Mouse (Mus musculus) limb, embryonic 14.5 days (tissue): Measurements from ENCODE around the gene Gga3. TPM values are rescaled to one million over a fixed set of nuclear protein-coding genes. Genes with fewer than 3 reads are reported as not detected.

Source experiments
- ATAC-seq: fragments of 200-750 bp; cut with Nextera tagmentation; 2 replicates; pipeline ENCODE4 v1.8.0; 2017; ENCODE audit warnings: low read depth, moderate number of reproducible peaks, moderate TSS enrichment; ENCODE audit not compliant: low FRiP score
- DNase-seq: peaks from one replicate; pipeline ENCODE4 v3.0.0-alpha.2; 2015; ENCODE audit warnings: low spot score
- H3K27ac ChIP-seq: fragments of 300-500 bp; sonication (generic); replicated peaks from 2 replicates; pipeline ENCODE4 v1.5.1; 2014; ENCODE audit warnings: low read depth, mild to moderate bottlenecking, low read length, moderate library complexity, mixed read lengths
- H3K27me3 ChIP-seq: fragments of 300-500 bp; sonication (generic); 2 replicates; pipeline ENCODE4 v1.6.1; 2014; ENCODE audit warnings: low read length, mixed read lengths; ENCODE audit not compliant: control insufficient read depth, insufficient read depth
- H3K36me3 ChIP-seq: fragments of 300-500 bp; sonication (generic); 2 replicates; pipeline ENCODE4 v1.6.1; 2014; ENCODE audit warnings: mild to moderate bottlenecking, low read length, moderate library complexity, mixed read lengths; ENCODE audit not compliant: control insufficient read depth, insufficient read depth
- H3K4me1 ChIP-seq: fragments of 300-500 bp; sonication (generic); 2 replicates; pipeline ENCODE4 v1.6.1; 2014; ENCODE audit warnings: antibody characterized with exemption, low read length, mixed read lengths; ENCODE audit not compliant: control insufficient read depth, insufficient read depth
- H3K4me2 ChIP-seq: fragments of 300-500 bp; sonication (generic); replicated peaks from 2 replicates; pipeline ENCODE4 v1.6.1; 2014; ENCODE audit warnings: low read depth, mild to moderate bottlenecking, low read length, moderate library complexity; ENCODE audit not compliant: severe bottlenecking
- H3K4me3 ChIP-seq: fragments of 300-500 bp; sonication (generic); replicated peaks from 2 replicates; pipeline ENCODE4 v1.5.1; 2014; ENCODE audit warnings: low read length
- H3K9ac ChIP-seq: fragments of 300-500 bp; sonication (generic); 2 replicates; pipeline ENCODE4 v1.6.1; 2014; ENCODE audit warnings: mild to moderate bottlenecking, low read depth, low read length, moderate library complexity; ENCODE audit not compliant: severe bottlenecking
- H3K9me3 ChIP-seq: fragments of 300-500 bp; sonication (generic); 2 replicates; pipeline ENCODE4 v1.6.1; 2016; ENCODE audit warnings: low read length; ENCODE audit not compliant: control insufficient read depth
- POLR2A ChIP-seq: fragments of 200-500 bp; IDR thresholded peaks from 2 replicates; pipeline ENCODE4 v1.8.0; 2012; ENCODE audit warnings: inconsistent platforms, mild to moderate bottlenecking, moderate library complexity, borderline replicate concordance; ENCODE audit not compliant: insufficient read depth, insufficient read length; ENCODE audit errors: extremely low read depth
- WGBS: fragments of 180-500 bp; shearing (Covaris S2); extraction: QIAGEN DNeasy Blood & Tissue Kit; methylation state at CpG from one replicate; pipeline ENCODE4 v1.1.7; 2014; 5-methylcytosine and 5-hydroxymethylcytosine counted together
- polyA plus RNA-seq, 2 experiments: library from polyadenylated mRNA; depleted of rRNA in 1 of 2; stranded (reverse) in 1 of 2; unstranded in 1 of 2; fragments of >200 nt; fragmentation: Nextera tagmentation in 1 of 2; extraction: Ambion mirVana in 1 of 2; gene quantifications; 2 replicates each; pipeline versions ENCODE4 v1.2.1 to v1.2.3; 2012 to 2014

The Gga3 gene
- polyA plus RNA-seq, 2 experiments, result 17.7 to 39.5 TPM

GRCm38 (mm10) chr11:115535401-115536037 lies 68.3 kb downstream of the Gga3 start:
- WGBS, result under 1% methylated on average over 32 of the region's 84 CpGs
- H3K9ac ChIP-seq, result peak overlapping the region; percentile 95
- H3K36me3 ChIP-seq, result peaks cover 37% of the 10 kb centered on the region
- peak overlapping the region; percentile 80 for H3K4me2 ChIP-seq
- H3K27ac ChIP-seq, result peak overlapping the region; percentile 100
- DNase-seq (peak; percentile 58), ATAC-seq (peak; percentile 80)
- peaks cover 8% of the 10 kb centered on the region for H3K4me1 ChIP-seq
- no peaks in the 10 kb centered on the region for H3K9me3 ChIP-seq
- no peaks in the 10 kb centered on the region for H3K27me3 ChIP-seq
- no peak for TF ChIP-seq POLR2A
- peak overlapping the region; percentile 93 for H3K4me3 ChIP-seq

- H3K4me1 ChIP-seq, result peaks cover 8% of the 10 kb centered on the region
- H3K4me2 ChIP-seq, result peak overlapping the region; percentile 80
- H3K27ac ChIP-seq, result peak overlapping the region; percentile 100
- no peaks in the 10 kb centered on the region for H3K27me3 ChIP-seq
- peak overlapping the region; percentile 93 for H3K4me3 ChIP-seq
- 7% methylated on average over 11 of the region's 11 CpGs for WGBS
- TF ChIP-seq POLR2A, result no peak
- H3K9ac ChIP-seq, result peak overlapping the region; percentile 95
- H3K9me3 ChIP-seq, result no peaks in the 10 kb centered on the region
- H3K36me3 ChIP-seq, result peaks cover 42% of the 10 kb centered on the region
- ATAC-seq (no peak), DNase-seq (no peak)
Observed at GRCm38 (mm10) chr11:115534759-115535371, 69.0 kb downstream of the Gga3 start.

Other genes with a start within 250 kb of the Gga3 start
- 4.5 and 5.9 TPM in 2 replicates for gene Hid1, start 236.3 kb downstream of the Gga3 start, polyA plus RNA-seq (2012; rRNA removed)
- 2.1 and 2.3 TPM in 2 replicates for gene Hid1, start 236.3 kb downstream of the Gga3 start, polyA plus RNA-seq (2014; fragmentation: Nextera tagmentation; extraction: Ambion mirVana)
- gene Cdr2l, start 222.1 kb downstream of the Gga3 start, polyA plus RNA-seq (2012; rRNA removed), result 18.8 and 23.9 TPM in 2 replicates
- gene Cdr2l, start 222.1 kb downstream of the Gga3 start, polyA plus RNA-seq (2014; fragmentation: Nextera tagmentation; extraction: Ambion mirVana), result 10.9 and 11.1 TPM in 2 replicates
- 76.7 and 92.2 TPM in 2 replicates for gene Mrpl58, start 200.3 kb downstream of the Gga3 start, polyA plus RNA-seq (2012; rRNA removed)
- gene Mrpl58, start 200.3 kb downstream of the Gga3 start, polyA plus RNA-seq (2014; fragmentation: Nextera tagmentation; extraction: Ambion mirVana), result 169 and 181 TPM in 2 replicates
- 294 and 427 TPM in 2 replicates for gene Atp5h, start 184.1 kb downstream of the Gga3 start, polyA plus RNA-seq (2012; rRNA removed)
- 870 and 933 TPM in 2 replicates for gene Atp5h, start 184.1 kb downstream of the Gga3 start, polyA plus RNA-seq (2014; fragmentation: Nextera tagmentation; extraction: Ambion mirVana)
- 30.0 and 30.5 TPM in 2 replicates for gene Kctd2, start 183.9 kb downstream of the Gga3 start, polyA plus RNA-seq (2012; rRNA removed)
- gene Kctd2, start 183.9 kb downstream of the Gga3 start, polyA plus RNA-seq (2014; fragmentation: Nextera tagmentation; extraction: Ambion mirVana), result 26.3 and 27.8 TPM in 2 replicates
- gene Trim80, start 163.5 kb downstream of the Gga3 start, polyA plus RNA-seq (2012; rRNA removed), result not detected in 2 replicates
- 0.15 TPM in 1 of 2 replicates, not detected in the other for gene Trim80, start 163.5 kb downstream of the Gga3 start, polyA plus RNA-seq (2014; fragmentation: Nextera tagmentation; extraction: Ambion mirVana)
- 0.04 and 0.08 TPM in 2 replicates for gene Slc16a5, start 141.6 kb downstream of the Gga3 start, polyA plus RNA-seq (2012; rRNA removed)
- gene Slc16a5, start 141.6 kb downstream of the Gga3 start, polyA plus RNA-seq (2014; fragmentation: Nextera tagmentation; extraction: Ambion mirVana), result not detected in 2 replicates
- 7.5 and 9.7 TPM in 2 replicates for gene Armc7, start 128.4 kb downstream of the Gga3 start, polyA plus RNA-seq (2012; rRNA removed)
- gene Armc7, start 128.4 kb downstream of the Gga3 start, polyA plus RNA-seq (2014; fragmentation: Nextera tagmentation; extraction: Ambion mirVana), result 8.4 and 8.5 TPM in 2 replicates
- gene Nt5c, start 112.2 kb downstream of the Gga3 start, polyA plus RNA-seq (2012; rRNA removed), result 51.8 and 55.4 TPM in 2 replicates
- gene Nt5c, start 112.2 kb downstream of the Gga3 start, polyA plus RNA-seq (2014; fragmentation: Nextera tagmentation; extraction: Ambion mirVana), result 70.6 and 76.6 TPM in 2 replicates
- 411 and 458 TPM in 2 replicates for gene Jpt1, start 89.7 kb downstream of the Gga3 start, polyA plus RNA-seq (2012; rRNA removed)
- gene Jpt1, start 89.7 kb downstream of the Gga3 start, polyA plus RNA-seq (2014; fragmentation: Nextera tagmentation; extraction: Ambion mirVana), result 541 and 547 TPM in 2 replicates
- 543 and 563 TPM in 2 replicates for gene Sumo2, start 67.8 kb downstream of the Gga3 start, polyA plus RNA-seq (2012; rRNA removed)
- gene Sumo2, start 67.8 kb downstream of the Gga3 start, polyA plus RNA-seq (2014; fragmentation: Nextera tagmentation; extraction: Ambion mirVana), result 942 and 968 TPM in 2 replicates
- 184 and 187 TPM in 2 replicates for gene Nup85, start 39.6 kb downstream of the Gga3 start, polyA plus RNA-seq (2012; rRNA removed)
- gene Nup85, start 39.6 kb downstream of the Gga3 start, polyA plus RNA-seq (2014; fragmentation: Nextera tagmentation; extraction: Ambion mirVana), result 144 and 148 TPM in 2 replicates
- 40.2 and 47.4 TPM in 2 replicates for gene Mrps7, start 126 bp downstream of the Gga3 start, polyA plus RNA-seq (2012; rRNA removed)
- 86.6 and 89.0 TPM in 2 replicates for gene Mrps7, start 126 bp downstream of the Gga3 start, polyA plus RNA-seq (2014; fragmentation: Nextera tagmentation; extraction: Ambion mirVana)
- gene Mif4gd, start 8.9 kb upstream of the Gga3 start, polyA plus RNA-seq (2012; rRNA removed), result 34.2 and 36.1 TPM in 2 replicates
- 23.1 and 23.5 TPM in 2 replicates for gene Mif4gd, start 8.9 kb upstream of the Gga3 start, polyA plus RNA-seq (2014; fragmentation: Nextera tagmentation; extraction: Ambion mirVana)
- gene Slc25a19, start 24.2 kb upstream of the Gga3 start, polyA plus RNA-seq (2012; rRNA removed), result 30.7 and 36.3 TPM in 2 replicates
- gene Slc25a19, start 24.2 kb upstream of the Gga3 start, polyA plus RNA-seq (2014; fragmentation: Nextera tagmentation; extraction: Ambion mirVana), result 20.9 and 26.9 TPM in 2 replicates
- 61.5 and 62.7 TPM in 2 replicates for gene Grb2, start 104.5 kb upstream of the Gga3 start, polyA plus RNA-seq (2012; rRNA removed)
- 53.8 and 58.0 TPM in 2 replicates for gene Grb2, start 104.5 kb upstream of the Gga3 start, polyA plus RNA-seq (2014; fragmentation: Nextera tagmentation; extraction: Ambion mirVana)
- gene Tmem94, start 161.4 kb upstream of the Gga3 start, polyA plus RNA-seq (2012; rRNA removed), result 46.8 and 68.8 TPM in 2 replicates
- gene Tmem94, start 161.4 kb upstream of the Gga3 start, polyA plus RNA-seq (2014; fragmentation: Nextera tagmentation; extraction: Ambion mirVana), result 17.9 and 18.8 TPM in 2 replicates
- 34.6 and 44.7 TPM in 2 replicates for gene Caskin2, start 209.6 kb upstream of the Gga3 start, polyA plus RNA-seq (2012; rRNA removed)
- 17.3 and 21.2 TPM in 2 replicates for gene Caskin2, start 209.6 kb upstream of the Gga3 start, polyA plus RNA-seq (2014; fragmentation: Nextera tagmentation; extraction: Ambion mirVana)
- gene Tsen54, start 210.7 kb upstream of the Gga3 start, polyA plus RNA-seq (2012; rRNA removed), result 32.6 and 40.0 TPM in 2 replicates
- 28.1 and 30.2 TPM in 2 replicates for gene Tsen54, start 210.7 kb upstream of the Gga3 start, polyA plus RNA-seq (2014; fragmentation: Nextera tagmentation; extraction: Ambion mirVana)
- gene Llgl2, start 220.0 kb upstream of the Gga3 start, polyA plus RNA-seq (2012; rRNA removed), result 11.2 and 12.6 TPM in 2 replicates
- 12.3 and 13.3 TPM in 2 replicates for gene Llgl2, start 220.0 kb upstream of the Gga3 start, polyA plus RNA-seq (2014; fragmentation: Nextera tagmentation; extraction: Ambion mirVana)